ENCODE assay signal across 8 mouse cellular contexts in the genomic region with DNA sequence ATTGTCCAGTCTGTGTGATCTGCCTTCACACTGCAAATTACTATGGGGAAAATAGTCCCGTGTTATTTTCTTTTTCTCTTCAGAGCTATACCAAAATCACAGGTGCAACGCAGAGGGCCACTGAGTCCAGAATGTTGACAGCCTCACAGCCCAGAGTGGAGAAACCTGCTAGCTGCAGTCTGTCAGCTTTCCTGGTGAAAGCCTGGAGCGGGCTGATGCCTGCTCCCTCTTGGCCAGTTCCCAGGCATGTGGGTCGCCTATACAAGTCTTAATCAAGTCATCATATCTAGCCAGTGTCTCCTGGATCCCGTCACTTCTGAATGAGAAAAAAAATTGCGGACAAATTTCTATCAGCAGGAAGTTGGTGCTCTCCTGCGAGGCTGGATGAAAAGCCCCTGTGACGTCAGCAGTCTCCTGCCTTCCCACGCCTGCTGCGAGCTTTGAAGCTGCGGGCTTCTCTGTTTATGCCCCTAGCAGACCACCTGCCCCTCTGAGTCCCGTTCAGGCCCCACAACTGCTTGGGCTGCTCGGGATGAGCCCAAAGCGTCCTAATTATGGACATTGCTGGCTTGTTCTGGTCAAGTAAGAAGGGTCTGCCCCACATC.
DNase-seq lines count a peak whose midpoint lies in the region; ATAC-seq and TF ChIP-seq lines count a peak whose summit lies in the region.

No protein-coding gene starts in this region.

- DNase-seq in heart, adult 11 months = peak; percentile 90
- no peak for DNase-seq in heart, postnatal 14 days
- peak; percentile 36 for DNase-seq in heart, postnatal 0 days (ENCODE audit: low spot score)
- peak; percentile 68 for DNase-seq in thymus, postnatal 4 days
- no peak for DNase-seq in adrenal gland, postnatal 4 days (ENCODE audit: low spot score in 2 of 2)

- H3K4me2 ChIP-seq in heart, postnatal 0 days (ENCODE audit: low read depth, low read length) = peak overlapping the region; percentile 17; the same call in 1 of the 2 replicates
- H3K4me2 ChIP-seq in midbrain, embryonic 13.5 days (replicated peaks) = peak overlapping the region; percentile 64

- no peaks in the 10 kb centered on the region for H3K36me3 ChIP-seq in heart, postnatal 0 days (replicated peaks; ENCODE audit: control insufficient read depth, insufficient read depth, low read length)
- no peaks in the 10 kb centered on the region for H3K36me3 ChIP-seq in midbrain, embryonic 13.5 days

- H3K27me3 ChIP-seq in heart, postnatal 0 days (ENCODE audit: control insufficient read depth, insufficient read depth, low read length) = no peaks in the 10 kb centered on the region
- peaks cover 62% of the 10 kb centered on the region for H3K27me3 ChIP-seq in midbrain, embryonic 13.5 days

- intact Hi-C loops in heart, postnatal 14 days (cut with DNase I) = no loop called here

- H3K9ac ChIP-seq in heart, postnatal 0 days (replicated peaks; ENCODE audit: low read depth, low read length) = no peak overlapping the region
- H3K9ac ChIP-seq in midbrain, embryonic 13.5 days (replicated peaks) = peak overlapping the region; percentile 29; the same call in 1 of the 2 replicates

- TF ChIP-seq EP300 in heart, postnatal 0 days (IDR thresholded peaks at IDR 0.05; ENCODE audit: low read depth) = no peak

- peaks cover 6% of the 10 kb centered on the region; the same call in 1 of the 2 replicates for H3K4me1 ChIP-seq in heart, postnatal 0 days (ENCODE audit: control insufficient read depth, insufficient read depth)
- H3K4me1 ChIP-seq in midbrain, embryonic 13.5 days (replicated peaks) = peaks cover 27% of the 10 kb centered on the region

- TF ChIP-seq CTCF in heart, postnatal 0 days (IDR thresholded peaks at IDR 0.05; ENCODE audit: low read depth) = no peak

- H3K27ac ChIP-seq in heart, postnatal 0 days (ENCODE audit: low read depth) = no peak overlapping the region
- H3K27ac ChIP-seq in midbrain, embryonic 13.5 days = no peak overlapping the region

- H3K4me3 ChIP-seq in heart, postnatal 0 days (ENCODE audit: low read depth, low read length) = no peak overlapping the region; the same call in 1 of the 2 replicates
- H3K4me3 ChIP-seq in midbrain, embryonic 13.5 days (replicated peaks) = peak overlapping the region; percentile 31

- ATAC-seq in CD4-positive, CD25-positive, alpha-beta regulatory T cell, adult 4 months = peak; percentile 35
- no peak for ATAC-seq in heart, postnatal 0 days (ENCODE audit: insufficient read depth, low read depth)
- peak; percentile 61 for ATAC-seq in midbrain, embryonic 13.5 days
- no peak for ATAC-seq in megakaryocyte-erythroid progenitor cell, adult 5-6 weeks (replicated peaks; ENCODE audit: low FRiP score, low TSS enrichment, poor library complexity, severe bottlenecking)

- no peaks in the 10 kb centered on the region for H3K9me3 ChIP-seq in heart, postnatal 0 days (replicated peaks; ENCODE audit: control insufficient read depth, low read length)
- no peaks in the 10 kb centered on the region for H3K9me3 ChIP-seq in midbrain, embryonic 13.5 days

- 18% methylated on average over 14 of the region's 14 CpGs for WGBS in heart, postnatal 0 days
- 4% methylated on average over 14 of the region's 14 CpGs for WGBS in midbrain, embryonic 13.5 days

Comparison
In these comparisons a context has a peak if more than half of its experiments do, and no peak if none do; other contexts are left out.
1. DNase-seq: peak in heart, adult 11 months (single experiment), heart, postnatal 0 days (single experiment) and thymus, postnatal 4 days (single experiment); none in heart, postnatal 14 days (0 of 2) and adrenal gland, postnatal 4 days (0 of 2).
2. ATAC-seq: peak in CD4-positive, CD25-positive, alpha-beta regulatory T cell, adult 4 months (single experiment) and midbrain, embryonic 13.5 days (single experiment); none in heart, postnatal 0 days (single experiment) and megakaryocyte-erythroid progenitor cell, adult 5-6 weeks (single experiment).